Mouse (Mus musculus): Measurements from ENCODE around the gene Olfr744.
"Not testable (repeated sequence)": the region's sequence is repeated elsewhere in the genome, so short reads cannot be mapped to it uniquely, and the experiment has no call there.

The Olfr744 gene

GRCm38 (mm10) chr14:50614579-50614978, at the start of gene Olfr744:
Gene Olfr744, plus strand, starts transcription at chr14:50614879.
- DNase-seq (ENCODE audit: low read depth), result no peak

- DNase-seq (ENCODE audit: low read depth), result not testable (repeated sequence)
Measured at GRCm38 (mm10) chr14:50573056-50573455, 41.6 kb upstream of the Olfr744 start.

GRCm38 (mm10) chr14:50639088-50639487, 24.4 kb downstream of the Olfr744 start, which contains the start of gene Olfr745:
Gene Olfr745, plus strand, starts transcription at chr14:50639388.
- no peak for DNase-seq (ENCODE audit: low read depth)

DNA sequence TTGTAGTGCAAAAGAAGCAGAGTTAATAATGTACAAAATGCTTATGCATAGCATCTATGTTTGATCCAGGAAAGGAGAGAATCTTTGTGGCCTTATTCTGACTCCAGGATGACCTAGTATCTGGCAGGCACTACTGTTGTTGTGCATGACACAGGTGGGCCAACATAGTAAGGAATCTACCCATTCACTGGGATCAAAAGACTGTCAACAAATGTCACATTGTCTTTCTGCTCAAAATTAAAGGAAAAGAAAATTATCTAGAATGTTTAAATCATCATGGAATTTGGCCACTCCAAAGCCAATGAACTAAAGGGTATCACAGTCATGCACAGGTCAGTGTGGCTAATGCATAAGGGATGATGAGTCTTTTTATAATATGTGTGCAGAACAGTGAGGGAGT, 32.1 kb downstream of the Olfr744 start, which contains the start of gene Olfr746:
Olfr746 (plus strand) TSS at position 301 of the 400 bp plus-strand sequence.
- DNase-seq (ENCODE audit: low read depth), result no peak

Data from induced T-regulatory cell, adult 2 months (primary cell).